Mouse (Mus musculus): ENCODE results near the gene Tuba4a. TPM values are rescaled to one million over a fixed set of nuclear protein-coding genes. Genes with fewer than 3 reads are reported as not detected.
A peak's percentile ranks its signal among the peaks of the same experiment; 100 is the strongest.

The Tuba4a gene
- 97.4 and 113 TPM in 2 replicates for polyA plus RNA-seq (2011; ENCODE audit: insufficient read depth, insufficient read length, low read depth, missing spikeins)

DNA sequence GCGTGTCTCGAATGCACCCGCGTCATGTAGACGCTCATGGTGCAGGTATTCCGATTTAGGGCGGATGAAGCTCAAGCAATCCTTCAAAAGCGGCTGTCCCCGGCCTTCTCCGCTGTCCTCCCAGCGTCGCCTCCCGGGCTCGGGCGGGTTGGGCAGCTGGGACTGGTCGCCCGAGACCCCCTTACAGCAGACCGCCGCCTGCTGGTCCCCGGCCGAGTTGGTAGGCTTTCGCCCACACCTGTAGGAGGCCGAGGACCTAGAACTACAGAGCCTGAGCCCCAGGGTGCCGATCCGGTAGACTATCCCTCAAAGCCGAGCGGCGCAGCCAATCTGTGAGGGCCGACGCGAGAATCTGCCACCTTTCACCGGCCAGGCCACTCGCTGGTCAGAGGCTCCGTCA is at the start of gene Tuba4a:
Tuba4a (minus strand) TSS at position 335 of the 400 bp plus-strand sequence.
- Histone ChIP-seq H3K4me3 (ENCODE audit: low read depth, low read length) (peak within 1 kb of the TSS; percentile 90), H3K36me3 (ENCODE audit: control insufficient read depth, insufficient read depth, low read length, poor library complexity, severe bottlenecking) (peaks cover 26% of the 10 kb centered on the region), H3K9ac (ENCODE audit: low read depth, poor library complexity, severe bottlenecking) (peak within 1 kb of the TSS; percentile 70), H3K27ac (ENCODE audit: insufficient read depth, low read length) (no peak within 1 kb of the TSS), H3K27me3 (ENCODE audit: control insufficient read depth, insufficient read depth, low read length, poor library complexity, severe bottlenecking) (no peaks in the 10 kb centered on the region), H3K4me1 (ENCODE audit: control insufficient read depth, insufficient read depth, low read length) (peaks cover 9% of the 10 kb centered on the region), H3K9me3 (replicated peaks; ENCODE audit: control insufficient read depth, insufficient read depth, low read length, poor library complexity, severe bottlenecking) (no peaks in the 10 kb centered on the region)
- TF ChIP-seq CTCF (IDR thresholded peaks at IDR 0.05; ENCODE audit: low read depth, low read length) (no peak), POLR2A (IDR thresholded peaks at IDR 0.05; ENCODE audit: insufficient read depth, low read length) (no peak), EP300 (IDR thresholded peaks at IDR 0.05; ENCODE audit: insufficient read depth, low read depth, low read length) (no peak)

DNA sequence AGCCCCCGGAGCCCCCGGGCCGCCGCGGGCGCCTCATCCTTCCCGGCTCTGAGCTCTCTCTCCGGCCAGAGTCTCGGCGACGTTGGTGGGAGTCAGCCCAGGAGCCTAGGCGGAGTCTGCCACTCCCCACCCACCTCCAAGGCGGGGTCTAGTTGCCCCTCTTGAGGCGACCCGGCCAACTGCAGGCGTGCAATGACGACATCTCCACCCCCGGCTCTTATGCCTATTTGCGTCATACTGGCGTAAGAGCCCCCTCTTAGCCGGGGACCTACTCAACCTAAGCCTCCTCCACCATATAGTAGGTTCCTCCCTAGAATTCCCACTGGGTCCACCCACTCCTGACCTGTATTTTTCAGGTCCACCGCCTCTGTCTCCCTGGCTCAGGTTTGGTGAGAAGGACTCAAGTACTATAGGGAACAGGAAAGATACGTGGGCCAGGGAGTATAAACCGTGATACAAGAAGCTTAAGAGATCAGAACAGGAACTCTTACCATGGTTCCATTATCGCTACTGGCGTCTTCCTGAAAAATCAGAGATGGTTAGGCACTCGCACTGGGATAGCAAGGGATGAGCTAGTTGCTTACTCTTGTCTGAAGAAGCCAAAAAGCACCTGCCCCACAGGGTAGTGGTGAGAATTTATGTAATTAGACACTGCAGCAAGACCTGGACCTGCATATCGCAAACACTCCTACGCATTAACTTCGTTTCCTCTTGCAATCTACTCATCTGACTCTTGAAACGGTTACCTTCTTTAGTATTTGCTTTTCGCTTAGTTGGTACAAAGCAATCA is 44.6 kb upstream of the Tuba4a start, which contains the start of gene Ptprn:
Ptprn (minus strand) TSS at position 412 of the 790 bp plus-strand sequence.
- TF ChIP-seq POLR2A (IDR thresholded peaks at IDR 0.05; ENCODE audit: insufficient read depth, low read length) (no peak), CTCF (IDR thresholded peaks at IDR 0.05; ENCODE audit: low read depth, low read length) (no peak), EP300 (IDR thresholded peaks at IDR 0.05; ENCODE audit: insufficient read depth, low read depth, low read length) (no peak)
- no peaks in the 10 kb centered on the region for H3K27me3 ChIP-seq (ENCODE audit: control insufficient read depth, insufficient read depth, low read length, poor library complexity, severe bottlenecking)
- no peak within 1 kb of the TSS for H3K27ac ChIP-seq (ENCODE audit: insufficient read depth, low read length)
- H3K9me3 ChIP-seq (replicated peaks; ENCODE audit: control insufficient read depth, insufficient read depth, low read length, poor library complexity, severe bottlenecking): no peaks in the 10 kb centered on the region
- no peaks in the 10 kb centered on the region for H3K4me1 ChIP-seq (ENCODE audit: control insufficient read depth, insufficient read depth, low read length)
- peak within 1 kb of the TSS; percentile 74 for H3K4me3 ChIP-seq (ENCODE audit: low read depth, low read length)
- H3K9ac ChIP-seq (ENCODE audit: low read depth, poor library complexity, severe bottlenecking): peak within 1 kb of the TSS; percentile 56
- no peaks in the 10 kb centered on the region for H3K36me3 ChIP-seq (ENCODE audit: control insufficient read depth, insufficient read depth, low read length, poor library complexity, severe bottlenecking)

DNA sequence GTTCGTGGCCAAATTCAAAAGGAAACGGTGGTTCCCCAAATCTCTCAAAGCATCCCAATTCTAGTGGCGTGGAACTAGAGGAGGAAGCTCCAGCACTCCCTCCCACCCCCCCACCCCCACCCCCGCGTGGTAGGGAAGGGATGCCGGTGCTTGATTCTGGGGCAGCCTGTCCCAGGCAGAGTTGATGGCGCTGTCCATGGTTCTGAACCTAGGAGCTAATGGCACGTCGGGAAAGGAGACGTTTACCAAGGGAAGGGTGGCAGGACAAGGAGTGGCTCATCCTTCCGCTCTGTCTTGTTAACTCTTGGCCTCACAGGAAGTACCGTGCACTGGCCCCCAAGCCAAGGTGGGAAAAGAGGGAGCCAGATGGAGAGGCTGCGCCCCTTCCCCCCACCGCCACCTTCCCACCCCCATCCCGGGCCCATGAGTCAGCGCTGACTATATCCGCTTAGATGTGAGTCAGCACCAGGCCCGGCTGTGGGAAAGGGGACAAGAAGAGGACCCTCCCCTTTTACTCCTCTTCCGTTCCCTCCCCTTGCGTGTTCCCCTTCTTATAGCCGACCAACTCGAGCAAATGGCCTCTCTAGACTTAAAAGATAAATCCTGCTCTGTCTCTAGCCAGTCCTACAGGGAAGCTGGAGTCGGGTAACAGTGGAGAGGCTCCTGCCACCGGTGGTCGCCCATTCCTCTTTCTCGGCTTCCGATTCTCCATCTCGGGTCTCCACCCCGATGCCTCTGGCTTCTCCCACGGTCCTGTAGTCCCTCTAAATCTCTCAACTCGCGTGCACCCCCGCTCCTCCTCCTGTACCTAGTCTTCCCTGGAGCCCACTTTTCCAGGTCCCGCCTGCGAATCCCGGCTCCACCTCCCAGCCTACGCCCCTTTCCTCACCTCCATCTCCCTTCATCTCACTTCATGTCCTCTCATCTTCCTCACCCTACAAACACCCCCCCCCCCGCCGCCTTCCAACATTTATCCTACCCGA is 43.6 kb upstream of the Tuba4a start:
- no peaks in the 10 kb centered on the region for H3K4me1 ChIP-seq (ENCODE audit: control insufficient read depth, insufficient read depth, low read length)
- H3K36me3 ChIP-seq (ENCODE audit: control insufficient read depth, insufficient read depth, low read length, poor library complexity, severe bottlenecking): no peaks in the 10 kb centered on the region
- H3K9ac ChIP-seq (ENCODE audit: low read depth, poor library complexity, severe bottlenecking): peak overlapping the region; percentile 56
- H3K4me3 ChIP-seq (ENCODE audit: low read depth, low read length): peak overlapping the region; percentile 74
- no peaks in the 10 kb centered on the region for H3K27me3 ChIP-seq (ENCODE audit: control insufficient read depth, insufficient read depth, low read length, poor library complexity, severe bottlenecking)
- H3K27ac ChIP-seq (ENCODE audit: insufficient read depth, low read length): no peak overlapping the region
- no peak for TF ChIP-seq POLR2A (IDR thresholded peaks at IDR 0.05; ENCODE audit: insufficient read depth, low read length)
- TF ChIP-seq EP300 (IDR thresholded peaks at IDR 0.05; ENCODE audit: insufficient read depth, low read depth, low read length): no peak
- TF ChIP-seq CTCF (IDR thresholded peaks at IDR 0.05; ENCODE audit: low read depth, low read length): no peak
- no peaks in the 10 kb centered on the region for H3K9me3 ChIP-seq (replicated peaks; ENCODE audit: control insufficient read depth, insufficient read depth, low read length, poor library complexity, severe bottlenecking)

DNA sequence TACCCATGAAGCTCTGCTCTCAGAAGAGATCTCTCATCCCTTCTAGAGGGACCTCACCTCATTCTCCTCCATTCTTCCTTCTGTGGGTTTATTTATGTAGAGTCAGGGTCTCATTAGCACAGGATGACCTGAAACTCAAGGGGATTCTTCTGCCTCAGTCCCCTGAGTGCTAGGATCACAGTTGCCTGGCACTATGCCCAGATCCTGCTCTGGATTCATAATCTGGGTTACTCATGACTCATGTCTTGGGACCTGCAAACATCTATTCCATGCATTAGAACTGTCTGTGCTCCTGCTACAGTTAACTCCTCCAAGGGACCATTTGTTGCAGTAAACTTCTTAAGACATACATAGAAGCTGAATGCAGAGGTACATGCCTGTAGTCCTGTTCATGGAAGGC is 41.6 kb upstream of the Tuba4a start:
- Histone ChIP-seq H3K4me1 (ENCODE audit: control insufficient read depth, insufficient read depth, low read length) (no peaks in the 10 kb centered on the region), H3K9me3 (replicated peaks; ENCODE audit: control insufficient read depth, insufficient read depth, low read length, poor library complexity, severe bottlenecking) (no peaks in the 10 kb centered on the region), H3K4me3 (ENCODE audit: low read depth, low read length) (no peak overlapping the region), H3K9ac (ENCODE audit: low read depth, poor library complexity, severe bottlenecking) (no peak overlapping the region), H3K36me3 (ENCODE audit: control insufficient read depth, insufficient read depth, low read length, poor library complexity, severe bottlenecking) (no peaks in the 10 kb centered on the region), H3K27me3 (ENCODE audit: control insufficient read depth, insufficient read depth, low read length, poor library complexity, severe bottlenecking) (no peaks in the 10 kb centered on the region), H3K27ac (ENCODE audit: insufficient read depth, low read length) (no peak overlapping the region)
- TF ChIP-seq CTCF (IDR thresholded peaks at IDR 0.05; ENCODE audit: low read depth, low read length) (no peak), EP300 (IDR thresholded peaks at IDR 0.05; ENCODE audit: insufficient read depth, low read depth, low read length) (no peak)

DNA sequence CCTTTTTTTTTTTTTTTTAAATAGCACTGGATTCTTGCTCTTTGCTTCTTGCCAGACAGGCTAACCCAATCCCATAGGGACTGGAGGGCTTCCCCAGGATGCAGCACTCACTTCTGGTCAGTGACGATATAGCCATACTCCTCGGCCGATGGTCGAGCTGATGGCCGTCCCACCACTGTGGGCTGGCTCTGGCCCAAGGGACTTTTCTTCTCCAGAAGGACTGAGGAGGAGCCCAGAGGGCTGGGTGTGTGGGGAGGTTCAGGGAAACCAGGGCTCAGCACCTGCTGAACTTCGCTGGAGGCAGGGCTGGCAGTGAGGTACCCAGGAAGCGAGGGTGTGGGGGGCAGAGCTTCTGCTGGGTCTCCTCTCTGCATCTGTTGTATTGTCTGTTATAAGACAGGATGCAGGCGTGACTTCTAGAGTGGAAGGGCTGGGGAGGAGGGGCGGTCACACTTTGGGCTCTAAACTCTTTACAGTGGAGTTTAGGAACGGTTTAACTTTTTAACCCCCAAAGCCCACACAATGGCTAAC is 35.9 kb upstream of the Tuba4a start:
- Histone ChIP-seq H3K27ac (ENCODE audit: insufficient read depth, low read length) (no peak overlapping the region), H3K9ac (ENCODE audit: low read depth, poor library complexity, severe bottlenecking) (no peak overlapping the region), H3K4me3 (ENCODE audit: low read depth, low read length) (no peak overlapping the region), H3K27me3 (ENCODE audit: control insufficient read depth, insufficient read depth, low read length, poor library complexity, severe bottlenecking) (no peaks in the 10 kb centered on the region), H3K36me3 (ENCODE audit: control insufficient read depth, insufficient read depth, low read length, poor library complexity, severe bottlenecking) (no peaks in the 10 kb centered on the region), H3K4me1 (ENCODE audit: control insufficient read depth, insufficient read depth, low read length) (peaks cover 1% of the 10 kb centered on the region), H3K9me3 (replicated peaks; ENCODE audit: control insufficient read depth, insufficient read depth, low read length, poor library complexity, severe bottlenecking) (no peaks in the 10 kb centered on the region)
- no peak for TF ChIP-seq CTCF (IDR thresholded peaks at IDR 0.05; ENCODE audit: low read depth, low read length)
- no peak for TF ChIP-seq POLR2A (IDR thresholded peaks at IDR 0.05; ENCODE audit: insufficient read depth, low read length)
- TF ChIP-seq EP300 (IDR thresholded peaks at IDR 0.05; ENCODE audit: insufficient read depth, low read depth, low read length): no peak
